Mouse (Mus musculus): ENCODE measurements around the gene Rhox4a. TPM values are rescaled to one million over a fixed set of nuclear protein-coding genes. Genes with fewer than 3 reads are reported as not detected.
"Not testable (repeated sequence)": the region's sequence is repeated elsewhere in the genome, so short reads cannot be mapped to it uniquely, and the experiment has no call there.

Gene Rhox4a
- not detected for polyA plus RNA-seq (2021)

GRCm38 (mm10) chrX:37265038-37265437 is at the start of gene Rhox4a:
Gene Rhox4a, plus strand, starts transcription at chrX:37265338.
- H3K27me3 ChIP-seq; ATAC-seq; in situ Hi-C loops (cut with MboI; ENCODE audit: low pct_unique_long_range_greater_than_20kb); DNase-seq (ENCODE audit: low read depth, low spot score); POLR2A ChIA-PET; CTCF ChIA-PET: not testable (repeated sequence)

GRCm38 (mm10) chrX:37222158-37222557 is 43.0 kb upstream of the Rhox4a start, which contains the start of gene Rhox1:
Gene Rhox1, minus strand, starts transcription at chrX:37222258.
- POLR2A ChIA-PET; ATAC-seq; CTCF ChIA-PET; DNase-seq (ENCODE audit: low read depth, low spot score); in situ Hi-C loops (cut with MboI; ENCODE audit: low pct_unique_long_range_greater_than_20kb): not testable (repeated sequence)
- peaks cover 24% of the 10 kb centered on the region for H3K27me3 ChIP-seq

GRCm38 (mm10) chrX:37244676-37245075 is 20.5 kb upstream of the Rhox4a start, which contains the start of gene Rhox2a:
Gene Rhox2a, plus strand, starts transcription at chrX:37244976.
- in situ Hi-C loops (cut with MboI; ENCODE audit: low pct_unique_long_range_greater_than_20kb); DNase-seq (ENCODE audit: low read depth, low spot score); ATAC-seq; POLR2A ChIA-PET; CTCF ChIA-PET; H3K27me3 ChIP-seq: not testable (repeated sequence)

- POLR2A ChIA-PET, CTCF ChIA-PET: not testable (repeated sequence)
Measured at GRCm38 (mm10) chrX:37249619-37250018, 15.5 kb upstream of the Rhox4a start, which contains the start of gene Rhox3a. Gene Rhox3a, plus strand, starts transcription at chrX:37249919.

More at GRCm38 (mm10) chrX:37249619-37250018, 15.5 kb upstream of the Rhox4a start, which contains the start of gene Rhox3a:
- in situ Hi-C loops (cut with MboI; ENCODE audit: low pct_unique_long_range_greater_than_20kb); ATAC-seq; H3K27me3 ChIP-seq; DNase-seq (ENCODE audit: low read depth, low spot score): not testable (repeated sequence)

Other genes starting within 250 kb of the Rhox4a start
- gene Sowahd, start 216.5 kb upstream of the Rhox4a start, polyA plus RNA-seq (2021): not detected
- gene Rpl39, start 179.9 kb upstream of the Rhox4a start, polyA plus RNA-seq (2021): 1,195 TPM
- gene Upf3b, start 155.0 kb upstream of the Rhox4a start, polyA plus RNA-seq (2021): 36.6 TPM
- 16.7 TPM for gene Nkap, start 138.5 kb upstream of the Rhox4a start, polyA plus RNA-seq (2021)
- not detected for gene Akap14, start 96.5 kb upstream of the Rhox4a start, polyA plus RNA-seq (2021)
- 448 TPM for gene Ndufa1, start 74.2 kb upstream of the Rhox4a start, polyA plus RNA-seq (2021)
- gene Rnf113a1, start 74.1 kb upstream of the Rhox4a start, polyA plus RNA-seq (2021): 8.9 TPM
- gene Gm9, start 54.3 kb upstream of the Rhox4a start, polyA plus RNA-seq (2021): not detected
- gene Rhox1, start 43.1 kb upstream of the Rhox4a start, polyA plus RNA-seq (2021): not detected
- not detected for gene Rhox2a, start 20.4 kb upstream of the Rhox4a start, polyA plus RNA-seq (2021)
- gene Rhox3a, start 15.4 kb upstream of the Rhox4a start, polyA plus RNA-seq (2021): not detected
- not detected for gene Rhox3a2, start 114.7 kb downstream of the Rhox4a start, polyA plus RNA-seq (2021)
- not detected for gene Rhox4a2, start 125.5 kb downstream of the Rhox4a start, polyA plus RNA-seq (2021)
- gene Rhox2b, start 146.7 kb downstream of the Rhox4a start, polyA plus RNA-seq (2021): not detected
- gene Rhox4b, start 167.2 kb downstream of the Rhox4a start, polyA plus RNA-seq (2021): not detected
- gene Rhox2c, start 188.3 kb downstream of the Rhox4a start, polyA plus RNA-seq (2021): not detected
- not detected for gene Rhox3c, start 193.2 kb downstream of the Rhox4a start, polyA plus RNA-seq (2021)
- gene Rhox4c, start 215.0 kb downstream of the Rhox4a start, polyA plus RNA-seq (2021): not detected
- gene Rhox2d, start 228.1 kb downstream of the Rhox4a start, polyA plus RNA-seq (2021): not detected
- gene Rhox4d, start 249.0 kb downstream of the Rhox4a start, polyA plus RNA-seq (2021): not detected